Mouse (Mus musculus): ENCODE measurements around the gene Masp2. TPM values are rescaled to one million over a fixed set of nuclear protein-coding genes. Genes with fewer than 3 reads are reported as not detected.

Gene Masp2
- polyA plus RNA-seq, 1 experiment, result not detected

GRCm38 (mm10) chr4:148591171-148591630 lies 11.2 kb upstream of the Masp2 start, which contains the start of gene Srm:
TSS of gene Srm (plus strand) at chr4:148591503.
- no peak within 1 kb of the TSS for H3K27ac ChIP-seq (replicated peaks; ENCODE audit: low read depth, low read length)
- H3K4me1 ChIP-seq (ENCODE audit: control insufficient read depth, insufficient read depth, insufficient read length, low read length), result peaks cover 3% of the 10 kb centered on the region

DNA sequence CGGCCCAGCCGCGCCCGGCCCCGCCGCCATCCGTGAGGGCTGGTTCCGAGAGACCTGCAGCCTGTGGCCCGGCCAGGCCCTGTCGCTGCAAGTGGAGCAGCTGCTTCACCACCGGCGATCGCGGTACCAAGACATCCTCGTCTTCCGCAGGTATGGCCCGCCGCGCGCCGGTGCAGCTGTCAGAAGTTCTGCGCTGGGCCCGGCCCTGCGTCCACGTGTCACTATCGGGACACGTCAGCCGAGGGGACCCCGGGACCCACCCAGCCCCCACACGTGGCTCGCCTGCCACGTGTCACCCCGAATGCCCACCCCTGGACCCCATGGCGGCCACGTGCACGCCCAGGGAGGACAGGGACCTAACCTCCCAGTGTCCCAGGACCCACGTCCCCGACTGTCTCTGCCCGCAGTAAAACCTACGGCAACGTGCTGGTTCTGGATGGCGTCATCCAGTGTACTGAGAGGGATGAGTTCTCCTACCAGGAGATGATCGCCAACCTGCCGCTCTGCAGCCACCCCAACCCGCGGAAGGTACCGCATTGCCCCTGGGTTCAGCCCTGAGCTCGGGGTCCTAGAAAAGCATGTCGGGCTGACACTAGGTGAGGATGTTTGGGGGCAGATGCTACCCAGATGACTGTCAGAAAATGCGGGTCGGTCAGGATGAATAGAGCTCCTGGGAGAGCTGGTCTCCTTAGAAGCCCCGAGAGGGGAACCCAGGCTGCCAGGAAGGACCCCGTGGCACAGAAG lies 10.5 kb upstream of the Masp2 start:
- Histone ChIP-seq H3K4me1 (ENCODE audit: control insufficient read depth, insufficient read depth, insufficient read length, low read length) (peaks cover 3% of the 10 kb centered on the region), H3K4me3 (ENCODE audit: insufficient read depth, low read depth, low read length) (peak overlapping the region; percentile 71), H3K27ac (replicated peaks; ENCODE audit: low read depth, low read length) (no peak overlapping the region)

More at GRCm38 (mm10) chr4:148591171-148591630, 11.2 kb upstream of the Masp2 start, which contains the start of gene Srm:
- H3K4me3 ChIP-seq (ENCODE audit: insufficient read depth, low read depth, low read length), result peak within 1 kb of the TSS; percentile 87

GRCm38 (mm10) chr4:148593996-148594395 lies 8.4 kb upstream of the Masp2 start:
- Histone ChIP-seq H3K4me1 (ENCODE audit: control insufficient read depth, insufficient read depth, insufficient read length, low read length) (peaks cover 3% of the 10 kb centered on the region), H3K27ac (replicated peaks; ENCODE audit: low read depth, low read length) (no peak overlapping the region), H3K4me3 (ENCODE audit: insufficient read depth, low read depth, low read length) (no peak overlapping the region)

GRCm38 (mm10) chr4:148595916-148596315 lies 6.4 kb upstream of the Masp2 start:
- Histone ChIP-seq H3K4me3 (ENCODE audit: insufficient read depth, low read depth, low read length) (no peak overlapping the region), H3K27ac (replicated peaks; ENCODE audit: low read depth, low read length) (no peak overlapping the region), H3K4me1 (ENCODE audit: control insufficient read depth, insufficient read depth, insufficient read length, low read length) (no peaks in the 10 kb centered on the region; the same call in 1 of the 2 replicates)

GRCm38 (mm10) chr4:148596731-148597130 lies 5.6 kb upstream of the Masp2 start:
- H3K4me3 ChIP-seq (ENCODE audit: insufficient read depth, low read depth, low read length), result no peak overlapping the region
- no peaks in the 10 kb centered on the region; the same call in 1 of the 2 replicates for H3K4me1 ChIP-seq (ENCODE audit: control insufficient read depth, insufficient read depth, insufficient read length, low read length)
- no peak overlapping the region for H3K27ac ChIP-seq (replicated peaks; ENCODE audit: low read depth, low read length)

DNA sequence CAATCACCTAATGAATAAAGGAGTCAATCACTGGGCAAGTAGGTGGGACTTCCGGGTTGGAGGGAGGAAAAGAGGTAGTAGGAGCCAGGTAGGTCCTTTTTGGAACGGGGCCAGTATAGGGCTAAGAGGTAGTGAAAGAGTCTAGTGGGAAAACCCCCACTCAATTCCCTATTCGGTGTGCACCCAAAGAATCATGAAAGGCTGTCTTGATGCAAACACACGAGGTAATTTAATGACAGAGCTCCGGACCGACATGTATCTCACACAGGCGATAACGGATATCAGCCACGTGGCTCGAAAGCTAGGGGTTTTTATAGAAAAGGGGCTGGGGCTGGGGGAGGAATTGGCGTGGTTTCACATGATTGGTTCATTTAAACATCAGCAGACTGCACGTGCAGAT lies 3.5 kb upstream of the Masp2 start:
- Histone ChIP-seq H3K4me1 (ENCODE audit: control insufficient read depth, insufficient read depth, insufficient read length, low read length) (no peaks in the 10 kb centered on the region), H3K4me3 (ENCODE audit: insufficient read depth, low read depth, low read length) (no peak overlapping the region)

GRCm38 (mm10) chr4:148600316-148600715 lies 2.0 kb upstream of the Masp2 start:
- no peaks in the 10 kb centered on the region for H3K4me1 ChIP-seq (ENCODE audit: control insufficient read depth, insufficient read depth, insufficient read length, low read length)
- no peak overlapping the region for H3K27ac ChIP-seq (replicated peaks; ENCODE audit: low read depth, low read length)

More for the DNA sequence above, 3.5 kb upstream of the Masp2 start:
- H3K27ac ChIP-seq (replicated peaks; ENCODE audit: low read depth, low read length), result no peak overlapping the region

GRCm38 (mm10) chr4:148601871-148602270 lies 483 bp upstream of the Masp2 start:
- no peak overlapping the region for H3K4me3 ChIP-seq (ENCODE audit: insufficient read depth, low read depth, low read length)
- peak overlapping the region; percentile 61; the same call in 1 of the 2 replicates for H3K27ac ChIP-seq (replicated peaks; ENCODE audit: low read depth, low read length)
- no peaks in the 10 kb centered on the region for H3K4me1 ChIP-seq (ENCODE audit: control insufficient read depth, insufficient read depth, insufficient read length, low read length)

More at GRCm38 (mm10) chr4:148600316-148600715, 2.0 kb upstream of the Masp2 start:
- no peak overlapping the region for H3K4me3 ChIP-seq (ENCODE audit: insufficient read depth, low read depth, low read length)

GRCm38 (mm10) chr4:148603376-148604139 lies 1.2 kb downstream of the Masp2 start:
- Histone ChIP-seq H3K4me1 (ENCODE audit: control insufficient read depth, insufficient read depth, insufficient read length, low read length) (no peaks in the 10 kb centered on the region), H3K4me3 (ENCODE audit: insufficient read depth, low read depth, low read length) (no peak overlapping the region), H3K27ac (replicated peaks; ENCODE audit: low read depth, low read length) (no peak overlapping the region)

DNA sequence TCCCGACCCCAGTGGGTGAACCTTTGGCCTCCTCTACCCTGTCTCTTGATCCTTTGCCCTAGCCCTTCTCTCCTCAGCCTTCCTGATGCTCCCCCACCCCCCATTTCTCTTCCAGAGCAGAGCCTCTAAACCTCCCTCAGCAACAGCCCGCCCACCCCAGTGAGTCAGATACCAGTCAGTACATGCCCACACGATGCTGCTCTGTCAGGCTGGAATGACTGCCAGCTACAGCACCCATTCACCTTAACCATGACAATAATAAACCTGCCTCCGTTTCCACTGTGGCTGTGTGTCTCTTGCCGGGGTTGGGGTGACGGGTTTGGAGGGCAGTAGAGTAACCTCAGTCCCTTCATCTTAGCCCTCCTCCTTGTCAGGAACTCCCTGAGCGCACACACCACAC lies 1.8 kb downstream of the Masp2 start:
- Histone ChIP-seq H3K4me3 (ENCODE audit: insufficient read depth, low read depth, low read length) (no peak overlapping the region), H3K4me1 (ENCODE audit: control insufficient read depth, insufficient read depth, insufficient read length, low read length) (no peaks in the 10 kb centered on the region), H3K27ac (replicated peaks; ENCODE audit: low read depth, low read length) (no peak overlapping the region)

- H3K4me1 ChIP-seq (ENCODE audit: control insufficient read depth, insufficient read depth, insufficient read length, low read length), result no peaks in the 10 kb centered on the region
- H3K27ac ChIP-seq (replicated peaks; ENCODE audit: low read depth, low read length), result no peak overlapping the region
- H3K4me3 ChIP-seq (ENCODE audit: insufficient read depth, low read depth, low read length), result no peak overlapping the region
Measured at GRCm38 (mm10) chr4:148604541-148605165, 2.3 kb downstream of the Masp2 start.

DNA sequence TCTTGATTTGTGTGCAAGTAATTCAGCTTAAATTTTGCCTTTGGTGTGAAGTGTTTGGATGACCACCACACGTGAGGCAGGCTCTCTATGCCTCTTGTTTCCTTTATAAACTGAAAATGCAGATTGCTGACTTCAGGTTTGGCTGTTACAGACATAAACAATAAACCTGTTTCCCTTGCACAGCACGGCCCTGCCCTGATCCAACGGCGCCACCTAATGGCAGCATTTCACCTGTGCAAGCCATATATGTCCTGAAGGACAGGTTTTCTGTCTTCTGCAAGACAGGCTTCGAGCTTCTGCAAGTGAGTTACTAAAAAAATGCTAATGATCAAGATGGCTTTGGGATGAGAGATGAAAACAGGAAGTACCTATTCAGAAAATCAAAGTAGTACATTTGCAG lies 5.4 kb downstream of the Masp2 start:
- no peaks in the 10 kb centered on the region for H3K4me1 ChIP-seq (ENCODE audit: control insufficient read depth, insufficient read depth, insufficient read length, low read length)
- H3K4me3 ChIP-seq (ENCODE audit: insufficient read depth, low read depth, low read length), result no peak overlapping the region
- no peak overlapping the region for H3K27ac ChIP-seq (replicated peaks; ENCODE audit: low read depth, low read length)

DNA sequence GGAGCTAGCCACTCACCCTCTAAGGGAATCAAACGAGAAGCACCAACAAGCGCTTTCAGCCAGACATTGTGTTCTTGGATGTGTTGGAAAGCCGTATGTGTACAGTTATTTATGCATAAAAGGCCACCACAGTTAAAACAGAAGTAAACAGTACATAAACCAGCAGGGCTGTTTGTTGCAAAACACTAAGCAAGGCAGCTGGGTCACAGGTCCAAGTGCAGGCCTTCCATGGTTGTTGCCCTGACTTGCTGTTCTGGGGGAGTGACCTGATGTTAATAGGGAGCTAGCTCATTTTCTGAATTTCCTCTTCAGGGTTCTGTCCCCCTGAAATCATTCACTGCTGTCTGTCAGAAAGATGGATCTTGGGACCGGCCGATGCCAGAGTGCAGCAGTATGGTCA lies 7.5 kb downstream of the Masp2 start:
- Histone ChIP-seq H3K4me1 (ENCODE audit: control insufficient read depth, insufficient read depth, insufficient read length, low read length) (no peaks in the 10 kb centered on the region), H3K4me3 (ENCODE audit: insufficient read depth, low read depth, low read length) (no peak overlapping the region), H3K27ac (replicated peaks; ENCODE audit: low read depth, low read length) (no peak overlapping the region)

- Histone ChIP-seq H3K27ac (replicated peaks; ENCODE audit: low read depth, low read length) (no peak overlapping the region), H3K4me3 (ENCODE audit: insufficient read depth, low read depth, low read length) (no peak overlapping the region)
Measured at GRCm38 (mm10) chr4:148610631-148611364, 8.4 kb downstream of the Masp2 start.

More at GRCm38 (mm10) chr4:148610631-148611364, 8.4 kb downstream of the Masp2 start:
- H3K4me1 ChIP-seq (ENCODE audit: control insufficient read depth, insufficient read depth, insufficient read length, low read length), result no peaks in the 10 kb centered on the region
